Mouse (Mus musculus) adrenal gland, postnatal 10 days (tissue): ENCODE results near the gene Gm14412. TPM values are rescaled to one million over a fixed set of nuclear protein-coding genes. Genes with fewer than 3 reads are reported as not detected.
"Not testable (repeated sequence)": the region's sequence is repeated elsewhere in the genome, so short reads cannot be mapped to it uniquely, and the experiment has no call there.

Source experiments
- DNase-seq: peaks from one replicate; pipeline ENCODE4 v3.0.0; 2021; ENCODE audit warnings: mixed read lengths
- long read RNA-seq, 2 experiments: library from polyadenylated mRNA; stranded (forward); transcript quantifications; one replicate each; pipeline ENCODE4 v2.0.0; 2021
- total RNA-seq, 2 experiments: library from RNA; stranded (reverse); gene quantifications; 2 replicates each; pipeline ENCODE4 v1.2.3; 2021

The Gm14412 gene
- 1 to 10 TPM; 1.1 to 1.5 TPM for total RNA-seq
- long read RNA-seq, experiment 1, result 0 reads
- long read RNA-seq, experiment 2, result 0 reads

DNA sequence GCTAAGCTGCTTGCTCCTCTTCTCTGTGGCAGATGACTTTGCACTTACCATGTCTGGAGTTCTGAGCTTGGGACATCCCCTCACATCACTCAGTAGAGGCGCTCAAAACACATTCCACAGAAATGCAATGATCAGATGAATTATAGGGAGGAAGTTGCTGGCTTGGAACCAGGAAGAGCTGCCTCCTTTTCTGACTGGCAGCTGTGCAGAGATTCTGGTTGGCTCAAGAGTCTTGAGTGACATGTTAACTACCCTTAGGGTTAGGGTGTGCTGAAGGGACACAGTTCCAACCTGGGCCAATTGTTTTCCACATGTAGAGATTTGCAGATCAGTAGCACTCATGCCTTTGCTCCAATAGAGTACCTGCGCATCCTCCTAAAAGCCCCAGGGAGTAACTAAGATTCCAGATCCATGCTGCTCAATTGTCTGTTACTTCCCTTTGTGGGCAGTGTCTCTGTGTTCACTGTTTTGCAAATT is at the start of gene Gm14412:
Gm14412 (minus strand) TSS at position 51 of the 477 bp plus-strand sequence.
- DNase-seq, result not testable (repeated sequence)

- not testable (repeated sequence) for DNase-seq
Observed at GRCm38 (mm10) chr2:177329661-177330292, 5.7 kb upstream of the Gm14412 start.

DNA sequence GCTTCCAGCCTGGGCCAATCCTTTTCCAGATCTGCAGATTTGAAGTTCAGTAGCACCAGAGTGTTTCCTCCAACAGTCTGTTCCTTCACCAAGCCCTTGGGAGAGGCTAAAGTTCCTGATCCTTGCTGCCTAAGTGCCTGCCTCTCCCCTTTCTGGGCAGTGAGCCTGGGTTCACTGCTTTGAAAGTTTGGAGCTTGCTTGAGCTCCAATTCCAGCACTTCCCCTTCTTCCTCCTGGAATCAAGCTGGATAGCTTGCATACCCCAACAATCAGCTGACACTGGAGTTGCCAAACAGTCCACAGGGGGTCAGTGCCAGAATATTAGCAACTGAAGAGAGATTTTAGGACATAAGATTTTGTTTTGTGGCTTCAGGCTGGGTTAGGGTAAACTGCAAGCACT is 2.7 kb downstream of the Gm14412 start:
- DNase-seq, result not testable (repeated sequence)

DNA sequence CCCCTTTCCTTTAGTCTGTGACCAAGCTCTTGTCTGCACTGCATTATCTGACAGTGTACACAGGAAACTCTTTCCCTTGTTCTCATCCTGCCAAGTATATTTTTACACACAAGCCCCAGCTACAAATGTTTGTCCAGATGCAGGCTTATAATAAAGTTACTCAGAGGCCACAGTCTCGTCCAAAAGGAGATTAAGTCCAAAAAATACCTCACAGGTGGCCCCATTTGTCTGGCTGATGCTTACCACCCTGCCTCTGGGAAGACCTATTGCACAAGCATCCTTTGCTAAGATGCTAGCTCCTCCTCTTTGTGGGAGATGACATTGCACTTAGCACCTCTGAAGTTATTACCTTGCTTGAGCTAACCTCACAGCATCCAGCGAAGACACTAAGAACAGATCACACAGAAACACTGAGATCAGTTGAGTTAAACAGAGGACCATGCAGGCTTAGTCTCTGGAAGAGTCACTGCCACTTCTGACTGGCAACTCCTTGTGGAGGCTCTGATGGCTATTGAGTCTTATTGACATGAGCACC is 3.3 kb downstream of the Gm14412 start:
- DNase-seq, result not testable (repeated sequence)

DNA sequence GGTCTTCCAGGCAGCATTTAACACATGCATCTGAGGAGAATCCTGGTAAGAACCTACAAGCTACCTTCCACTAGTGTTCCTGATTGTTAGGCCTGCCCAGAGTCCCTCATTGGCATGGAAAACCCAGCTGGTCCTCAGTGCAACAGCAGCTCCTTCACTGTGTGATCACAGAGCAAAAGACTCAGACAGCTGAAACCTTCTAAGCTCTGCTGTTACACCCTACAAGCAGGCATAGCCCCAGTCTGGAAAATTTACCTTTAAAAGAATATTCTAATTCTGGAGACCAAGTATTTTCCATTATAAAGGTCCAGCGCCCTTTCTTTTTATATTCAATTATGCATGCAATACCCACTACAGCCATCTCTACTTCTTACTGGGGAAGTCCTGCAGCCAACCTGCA is 5.1 kb downstream of the Gm14412 start:
- no peak for DNase-seq

DNA sequence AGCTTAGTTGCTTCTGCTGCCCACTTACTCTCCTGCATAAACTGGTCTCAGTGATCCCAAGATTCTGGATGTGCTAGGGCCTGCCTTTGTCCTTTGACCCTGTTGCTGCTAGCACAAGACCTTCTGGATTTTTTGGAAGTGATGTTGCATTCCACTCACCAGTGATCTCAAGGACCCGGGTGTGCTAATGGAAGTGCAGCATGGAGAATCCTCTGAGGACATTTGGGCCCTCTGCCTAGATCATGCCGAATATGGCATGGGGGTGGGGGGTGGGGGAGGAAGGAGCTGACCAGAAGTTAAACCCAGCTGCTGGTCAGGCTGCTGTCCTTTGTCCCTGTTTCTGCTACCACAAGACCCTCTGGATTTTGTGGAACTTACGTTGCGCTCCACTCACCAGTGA is 14.5 kb downstream of the Gm14412 start:
- DNase-seq, result not testable (repeated sequence)

DNA sequence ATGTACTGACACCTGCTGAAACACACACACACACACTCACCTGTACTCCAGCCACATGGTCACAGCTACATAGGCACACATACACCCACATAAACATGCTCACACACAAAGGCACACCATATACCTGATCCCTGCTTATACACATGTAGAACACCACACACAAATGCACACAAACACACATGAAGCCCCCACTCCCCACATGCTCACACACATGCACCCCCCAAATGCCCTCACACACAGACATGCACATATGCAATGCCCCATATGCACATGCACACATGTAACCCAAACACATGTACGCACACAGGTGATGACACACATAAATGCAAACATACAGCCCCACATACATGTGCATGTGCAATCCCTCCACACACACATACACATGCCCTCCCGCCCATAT is 19.1 kb downstream of the Gm14412 start:
- not testable (repeated sequence) for DNase-seq

DNA sequence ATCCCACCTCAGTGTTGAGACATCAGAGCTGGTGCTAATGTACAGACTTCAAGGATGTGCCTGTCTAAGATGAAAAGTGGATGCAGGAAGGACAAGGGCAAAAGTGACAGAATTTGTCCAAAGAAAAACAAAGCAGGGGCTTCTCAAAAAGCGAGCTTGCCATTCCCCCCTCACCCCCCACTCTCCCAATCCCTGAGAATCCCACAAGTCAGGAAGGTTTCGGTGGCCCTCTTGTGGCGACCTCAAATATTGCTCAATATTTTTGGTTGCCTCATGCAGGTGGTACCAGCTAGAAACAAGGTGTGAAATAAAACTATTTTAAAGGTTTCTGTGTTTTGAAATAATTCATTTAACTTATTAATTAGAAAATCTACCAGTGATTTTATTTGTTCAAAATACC is 40.4 kb downstream of the Gm14412 start:
- DNase-seq, result not testable (repeated sequence)

DNA sequence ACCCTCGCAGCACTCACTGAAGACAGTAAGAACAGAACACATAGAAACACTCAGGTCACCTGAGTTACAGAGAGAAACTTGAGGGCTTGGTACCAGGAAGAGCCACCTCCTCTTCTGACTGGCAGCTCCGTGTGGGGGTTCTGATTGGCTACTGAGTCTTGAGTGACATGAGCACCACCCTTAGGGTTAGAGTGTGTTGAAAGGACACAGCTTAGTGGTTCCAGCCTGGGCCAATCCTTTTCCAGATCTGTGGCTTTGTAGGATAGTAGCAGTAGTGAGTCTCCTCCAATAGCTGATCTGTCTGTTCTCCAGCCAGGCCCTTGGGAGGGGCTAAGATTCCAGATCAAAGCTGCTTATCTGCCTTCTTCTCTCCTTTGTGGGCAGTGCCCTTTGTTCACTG is 46.4 kb downstream of the Gm14412 start:
- not testable (repeated sequence) for DNase-seq

- DNase-seq, result not testable (repeated sequence)
Observed at GRCm38 (mm10) chr2:177272237-177272636, 51.9 kb downstream of the Gm14412 start.

DNA sequence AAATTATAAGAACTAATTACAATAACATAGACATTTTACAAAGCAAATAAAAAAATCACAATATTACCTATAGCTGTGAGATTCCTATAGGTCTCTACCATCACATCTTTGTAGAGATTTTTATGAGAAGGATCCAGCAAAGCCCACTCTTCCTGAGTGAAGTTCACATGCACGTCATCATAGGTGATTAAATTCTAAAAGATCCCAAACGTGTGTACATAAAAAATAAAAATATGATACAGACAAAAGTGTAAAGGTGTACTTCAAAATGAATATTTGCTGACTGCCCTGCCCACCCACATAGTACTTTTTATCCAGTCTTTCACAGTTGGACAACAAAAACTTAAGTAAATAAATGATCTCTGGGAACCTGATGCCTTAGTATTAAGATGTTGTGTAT is 57.2 kb downstream of the Gm14412 start, which contains the start of gene Gm14409:
Gm14409 (minus strand) TSS at position 101 of the 400 bp plus-strand sequence.
- DNase-seq, result not testable (repeated sequence)

Other genes with a start within 250 kb of the Gm14412 start
- under 1 TPM; 0.51 to 0.91 TPM for gene Gm14401, start 250.0 kb downstream of the Gm14412 start, total RNA-seq
- gene Gm14410, start 117.9 kb downstream of the Gm14412 start, total RNA-seq, result 10 to 100 TPM; 24.2 to 31.5 TPM
- 1 to 10 TPM in 1 of 2 experiments, under 1 TPM in 1; 0.93 to 1.8 TPM for gene Gm14409, start 57.3 kb downstream of the Gm14412 start, total RNA-seq
- gene Gm14418, start 74.0 kb upstream of the Gm14412 start, total RNA-seq, result 10 to 100 TPM; 17.5 to 24.4 TPM
- 10 to 100 TPM; 45.6 to 48.8 TPM for gene Zfp970, start 140.4 kb upstream of the Gm14412 start, total RNA-seq
- 10 to 100 TPM; 40.5 to 48.3 TPM for gene Gm14403, start 173.9 kb upstream of the Gm14412 start, total RNA-seq